Mouse (Mus musculus): ENCODE results near the gene Meis1.

Meis1 gene

DNA sequence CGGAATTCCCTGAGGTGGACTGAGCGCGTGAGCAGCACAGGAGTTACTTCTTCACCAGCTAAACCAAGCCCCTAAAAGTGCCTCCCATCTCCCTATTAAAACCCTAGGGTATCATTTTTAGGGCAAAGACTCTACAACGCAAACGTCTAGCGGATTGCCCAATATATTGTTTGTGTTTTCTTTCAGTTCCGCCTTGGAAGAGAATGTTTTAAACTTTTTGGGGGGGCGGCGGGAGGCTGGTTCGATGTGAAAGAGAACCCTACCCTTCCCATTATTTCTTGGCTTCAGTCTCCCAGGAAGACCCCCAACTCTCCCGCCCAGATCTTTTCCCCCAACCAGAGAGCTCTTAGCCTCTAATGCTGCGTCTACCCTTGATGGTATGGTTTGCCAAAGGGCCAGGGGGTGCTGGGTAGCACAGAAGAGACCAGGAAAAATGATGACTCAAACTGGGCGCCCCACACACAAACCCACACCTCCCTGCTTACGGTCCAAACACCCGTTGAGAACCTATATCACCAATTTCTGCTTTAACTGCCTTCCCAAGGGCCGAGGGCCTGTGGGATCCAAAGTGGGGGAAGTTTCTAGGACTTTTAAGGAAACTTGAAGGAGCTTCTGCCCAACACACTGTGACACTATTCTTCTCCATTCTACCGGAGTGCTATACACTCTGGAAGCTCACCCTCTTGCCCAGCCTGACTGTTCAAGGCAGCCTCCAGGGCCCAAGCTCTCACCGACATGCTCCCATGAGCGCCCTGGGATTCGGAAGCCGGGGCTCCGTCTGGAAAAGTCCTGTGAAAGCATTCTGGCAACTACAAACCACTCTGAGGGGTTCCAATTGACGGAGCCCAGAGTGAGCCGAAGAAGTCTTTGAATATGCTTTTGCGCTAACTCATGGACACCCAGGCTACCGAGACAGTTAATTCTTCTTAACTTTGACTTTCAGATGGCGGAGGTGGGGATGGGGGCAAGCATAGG, 142.6 kb downstream of the Meis1 start:
- no peak for DNase-seq (ENCODE audit: low spot score)

DNA sequence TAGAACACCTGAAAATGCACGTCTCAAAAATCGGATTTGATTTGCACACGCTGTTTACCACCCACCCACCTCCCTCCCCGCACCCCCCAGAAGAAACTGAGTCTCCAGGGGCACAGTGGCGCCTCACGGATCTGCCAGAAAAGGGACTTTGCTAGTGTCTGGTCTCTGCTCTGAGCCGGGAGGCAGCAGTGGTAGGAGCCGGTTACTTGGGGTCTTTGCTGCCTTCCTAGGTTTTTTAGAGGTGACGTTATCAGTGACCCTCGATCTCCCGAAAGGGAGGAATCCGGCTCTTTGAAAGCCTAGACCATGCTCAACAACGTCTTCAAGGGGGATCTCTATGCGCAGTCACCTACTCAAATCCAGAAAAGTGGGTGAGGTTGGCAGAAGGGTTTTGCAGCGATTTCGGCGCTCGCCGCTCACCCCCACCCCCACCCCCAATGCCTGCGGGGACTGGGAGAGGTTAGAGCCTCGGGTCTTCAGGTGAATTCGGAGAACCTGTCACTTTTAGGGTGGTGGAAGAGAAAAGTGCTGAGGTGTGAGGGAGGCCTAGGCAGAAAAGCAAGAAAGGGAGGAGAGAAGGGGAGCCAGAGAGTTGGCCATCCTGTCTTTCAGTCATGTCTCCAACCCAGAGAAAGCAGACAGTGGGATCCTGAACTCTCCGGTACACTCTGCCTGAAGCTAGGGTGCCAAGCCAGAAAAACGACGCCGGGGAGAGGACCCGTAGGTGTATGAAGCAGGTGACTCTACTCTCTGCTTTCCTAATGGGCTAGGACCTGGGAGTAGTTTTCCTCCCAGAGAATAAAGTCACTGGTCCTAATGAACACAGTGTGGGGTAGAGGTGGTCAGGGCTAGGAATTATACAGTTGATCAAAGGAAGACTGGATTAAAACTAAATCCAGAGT, 143.5 kb downstream of the Meis1 start:
- DNase-seq (ENCODE audit: low spot score) = no peak

DNA sequence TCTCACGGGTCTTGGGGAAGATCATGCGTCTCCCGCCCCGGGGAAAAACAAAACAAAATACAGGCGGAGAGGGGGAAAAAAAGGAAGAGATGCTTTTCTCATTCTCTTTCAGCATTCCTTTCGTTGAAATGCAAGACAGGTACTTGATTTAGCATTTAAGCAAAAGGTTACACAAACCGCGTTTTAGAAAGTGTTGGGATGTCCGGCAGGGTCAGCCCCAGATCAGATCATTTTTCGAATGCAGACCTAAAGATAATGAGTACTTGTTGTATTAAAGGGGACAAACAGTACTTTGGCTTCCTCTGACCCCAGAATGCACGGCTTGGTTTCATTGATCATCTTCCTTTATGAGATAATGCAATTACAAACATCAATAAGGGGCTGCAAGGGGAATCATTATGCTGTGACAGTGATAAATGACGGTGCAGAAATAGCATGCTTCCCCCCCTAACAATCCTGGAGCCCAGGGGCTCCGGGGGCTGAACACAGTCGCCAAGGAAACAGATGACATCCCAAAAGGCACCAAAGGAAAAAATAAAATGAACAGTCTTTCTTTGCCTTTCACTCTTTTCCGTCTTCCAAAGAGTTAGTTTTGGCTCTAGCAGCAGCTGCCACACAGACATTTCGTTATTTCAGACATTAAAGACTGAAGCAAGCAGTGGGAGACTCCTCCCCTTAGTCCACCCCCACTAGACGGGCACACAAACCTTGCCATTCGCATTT, 144.3 kb downstream of the Meis1 start:
- no peak for DNase-seq (ENCODE audit: low spot score)

DNA sequence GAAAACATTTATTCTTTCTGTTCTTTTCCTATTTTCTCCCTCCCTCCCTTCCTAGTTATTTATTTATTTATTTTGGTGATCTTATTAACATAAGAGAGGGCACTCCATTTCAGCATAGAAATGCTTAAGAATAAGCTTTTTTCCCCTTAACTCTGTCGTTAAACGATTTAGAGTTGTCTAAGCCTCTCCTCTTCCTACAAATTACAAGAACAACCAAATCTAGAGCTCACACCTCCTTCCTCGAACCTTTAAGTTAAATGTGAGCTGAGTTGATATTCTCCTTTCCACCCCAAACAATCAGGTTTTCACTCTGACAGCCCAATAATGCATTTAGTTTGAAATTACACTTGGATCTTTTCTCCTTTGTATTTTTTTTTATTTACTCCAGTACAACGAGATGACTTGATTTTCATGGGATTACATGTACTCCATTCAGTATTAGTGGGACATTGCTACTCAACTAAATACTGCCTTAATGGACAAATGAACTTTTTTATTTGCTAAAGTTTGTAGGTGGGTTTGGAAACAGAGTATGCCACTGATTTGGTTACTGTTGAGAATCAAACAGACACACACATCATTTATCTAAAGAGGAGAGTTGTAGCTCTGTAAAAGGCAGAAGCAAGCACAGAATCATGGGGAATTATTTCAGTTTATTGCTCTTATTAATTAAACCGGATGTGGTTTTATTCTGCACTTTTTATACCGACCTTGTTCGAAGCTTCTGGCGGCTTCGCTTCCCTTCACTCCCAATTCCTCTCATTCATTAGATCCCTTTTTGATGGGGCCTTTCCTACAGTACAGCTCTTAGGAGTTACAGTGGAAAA, 145.1 kb downstream of the Meis1 start:
- DNase-seq (ENCODE audit: low spot score) = no peak

DNA sequence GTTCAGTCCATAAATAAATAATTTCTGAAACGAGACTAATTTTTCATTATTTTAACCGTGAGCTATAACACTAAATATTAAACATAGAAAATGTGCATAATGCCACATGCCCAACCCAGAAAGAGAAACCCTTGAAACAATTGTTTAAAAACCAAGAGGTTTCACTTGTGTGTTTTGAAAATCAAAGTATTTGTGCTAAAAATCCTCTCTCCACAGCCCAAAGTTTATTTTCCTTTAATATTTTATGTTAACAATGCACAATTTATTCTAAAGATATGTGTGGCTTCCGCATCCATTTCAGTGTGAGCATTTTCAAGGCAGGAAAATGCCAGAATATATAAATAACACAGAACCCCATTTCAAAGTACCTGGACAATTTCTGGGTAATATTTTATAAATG, 146.0 kb downstream of the Meis1 start:
- DNase-seq (ENCODE audit: low spot score) = no peak

DNA sequence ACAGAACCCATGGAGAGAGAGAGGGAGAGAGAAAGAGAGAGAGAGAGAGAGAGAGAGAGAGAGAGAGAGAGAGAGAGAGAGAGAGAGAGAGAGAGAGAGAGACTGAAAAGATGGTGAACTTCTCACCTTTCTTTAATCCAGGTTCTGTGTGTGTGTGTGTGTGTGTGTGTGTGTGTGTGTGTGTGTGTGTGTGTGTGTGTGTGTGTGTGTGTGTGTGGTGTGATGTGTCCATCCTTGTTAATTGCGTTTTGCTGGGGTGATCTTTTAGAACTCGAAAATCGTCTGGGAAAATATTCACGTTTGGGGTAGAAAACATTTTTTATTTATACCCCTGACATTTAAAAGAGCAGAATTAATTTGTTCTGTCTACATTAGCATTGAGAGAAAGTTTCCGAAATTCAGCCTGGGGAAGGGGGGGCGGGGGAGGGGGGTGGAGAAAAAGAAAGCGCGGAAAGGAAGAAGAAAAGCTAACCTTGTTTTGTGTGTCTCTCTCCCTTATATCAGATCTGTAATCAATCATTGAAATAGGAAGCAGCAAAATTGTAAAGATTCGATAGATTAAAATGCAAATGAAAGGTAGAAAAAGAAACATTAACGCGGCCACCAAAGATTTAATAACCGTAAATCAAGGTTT, 146.6 kb downstream of the Meis1 start:
- no peak for DNase-seq (ENCODE audit: low spot score)

DNA sequence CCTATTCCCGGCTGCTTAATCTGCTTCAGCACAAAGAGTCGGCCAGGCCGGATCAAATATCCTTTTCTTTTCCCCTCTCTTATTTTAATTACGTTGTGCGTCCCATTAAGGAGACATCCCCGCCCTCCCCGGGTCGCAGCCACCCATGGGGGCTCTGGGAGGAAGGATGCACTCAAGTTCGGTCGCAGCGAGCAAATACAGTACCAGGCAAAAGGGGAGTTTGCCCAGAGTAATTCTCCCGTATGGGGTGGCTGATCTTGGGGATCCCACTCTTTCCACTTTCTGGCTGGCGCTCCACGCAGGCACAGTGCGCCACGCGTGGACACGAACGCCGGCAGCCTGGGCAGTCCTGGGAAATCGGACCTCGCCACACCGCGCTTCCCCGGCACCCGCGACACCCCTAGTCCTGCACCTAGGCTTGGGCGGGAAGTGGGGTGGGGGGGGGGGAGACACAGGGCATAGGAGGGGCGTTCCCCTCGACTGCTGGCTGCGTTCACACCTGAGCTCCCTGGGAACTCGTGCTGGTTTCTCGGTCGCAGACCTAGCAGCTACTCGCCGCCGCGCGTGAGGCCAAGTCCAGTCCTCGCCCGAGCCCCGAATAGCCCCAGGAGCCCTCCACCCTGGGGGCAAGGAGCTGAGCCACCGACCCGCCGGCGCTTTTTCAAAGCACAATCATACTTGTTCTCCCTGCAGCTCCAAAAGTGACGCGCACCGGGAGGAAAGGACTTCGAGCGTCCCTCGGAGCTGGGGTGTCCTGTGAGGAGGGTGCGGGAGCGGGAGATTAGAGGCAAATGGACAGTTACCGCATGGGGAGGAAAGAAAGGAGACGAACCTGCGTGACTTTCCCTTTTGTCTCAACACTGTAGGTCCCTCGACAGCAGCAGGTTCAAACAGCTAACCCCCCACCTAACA, 147.4 kb downstream of the Meis1 start:
- no peak for DNase-seq (ENCODE audit: low spot score)

DNA sequence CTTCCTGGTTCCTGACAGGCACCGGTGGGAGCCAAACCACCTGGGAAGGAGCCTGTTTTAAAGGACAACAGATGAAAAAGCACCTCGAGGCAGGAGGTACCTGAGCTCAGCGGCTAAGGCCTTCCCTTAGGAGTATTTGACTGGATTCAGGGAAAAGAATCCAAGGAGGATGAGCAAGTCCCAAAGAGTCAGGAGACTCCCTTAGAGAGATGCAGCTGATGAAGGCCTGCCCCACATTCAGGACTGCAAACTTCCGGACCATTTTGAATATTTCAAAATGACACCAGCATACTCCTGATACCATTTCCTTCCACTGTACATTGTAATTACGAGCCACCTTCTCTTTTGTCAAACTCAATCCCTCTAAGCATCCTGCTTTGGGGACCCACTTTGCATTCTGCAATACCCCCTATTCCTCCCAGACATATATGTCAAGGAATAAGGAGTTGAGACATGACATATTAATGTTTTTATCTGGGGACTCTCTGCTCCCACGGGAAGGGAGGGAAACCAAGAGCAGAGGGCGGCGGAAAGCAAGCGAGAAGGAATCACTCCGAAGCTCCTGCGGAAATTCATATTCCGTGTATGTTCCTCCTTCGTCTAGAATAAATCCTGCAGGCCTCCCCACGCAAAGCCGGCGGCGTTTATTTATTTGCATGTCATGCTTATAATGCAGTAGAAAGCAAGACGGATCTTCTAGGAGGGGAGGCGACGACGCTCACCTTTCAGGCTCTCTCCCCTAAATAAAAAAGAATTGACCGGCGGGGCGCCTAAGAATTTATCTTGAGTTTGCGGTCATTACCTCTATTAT, 148.5 kb downstream of the Meis1 start:
- no peak for DNase-seq (ENCODE audit: low spot score)

DNA sequence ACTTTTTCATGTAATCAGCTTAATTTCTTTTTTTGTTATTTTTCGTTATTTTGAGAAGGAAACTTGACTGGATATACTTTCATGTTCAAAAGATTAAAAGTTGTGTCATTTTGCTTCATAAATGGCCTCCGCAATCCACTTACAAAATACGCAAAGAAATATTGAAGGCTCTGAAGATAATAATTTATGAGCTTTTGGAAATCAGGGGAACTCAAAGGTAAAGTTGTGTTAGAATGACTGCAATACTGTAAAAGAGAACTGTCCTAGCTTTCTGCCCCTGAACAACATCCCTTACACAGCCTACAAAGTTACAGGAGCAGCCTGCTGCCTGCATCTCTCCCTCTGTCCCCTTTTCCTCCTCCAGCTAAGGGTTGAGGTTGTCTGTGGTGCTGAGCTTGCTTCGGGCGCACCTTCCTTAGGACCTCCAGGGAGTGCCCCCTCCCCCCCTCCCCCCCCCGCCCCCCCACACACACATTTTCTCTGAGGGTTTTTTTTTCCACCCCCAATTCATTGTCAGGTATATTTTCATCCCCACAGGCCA, 149.3 kb downstream of the Meis1 start:
- DNase-seq (ENCODE audit: low spot score) = no peak

DNA sequence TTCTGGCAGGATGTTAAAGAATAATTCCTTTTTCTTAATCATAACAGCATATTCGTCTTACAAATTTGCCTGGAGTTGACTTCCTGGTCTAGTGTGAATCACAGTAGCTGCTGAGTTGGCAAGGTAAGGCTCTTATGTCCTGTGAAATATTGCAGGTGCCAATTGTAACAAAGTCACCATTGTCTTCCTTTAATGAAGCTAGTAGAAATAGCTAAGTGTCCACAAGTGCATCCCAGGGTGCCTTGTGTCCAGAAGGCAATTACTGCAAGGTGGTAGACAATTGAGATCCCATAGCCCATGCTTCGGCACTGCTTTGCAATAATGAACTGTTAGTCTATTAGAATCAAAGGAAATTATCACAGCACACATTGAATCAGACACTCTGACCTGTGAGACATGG, 151.1 kb downstream of the Meis1 start:
- no peak for DNase-seq (ENCODE audit: low spot score)

DNA sequence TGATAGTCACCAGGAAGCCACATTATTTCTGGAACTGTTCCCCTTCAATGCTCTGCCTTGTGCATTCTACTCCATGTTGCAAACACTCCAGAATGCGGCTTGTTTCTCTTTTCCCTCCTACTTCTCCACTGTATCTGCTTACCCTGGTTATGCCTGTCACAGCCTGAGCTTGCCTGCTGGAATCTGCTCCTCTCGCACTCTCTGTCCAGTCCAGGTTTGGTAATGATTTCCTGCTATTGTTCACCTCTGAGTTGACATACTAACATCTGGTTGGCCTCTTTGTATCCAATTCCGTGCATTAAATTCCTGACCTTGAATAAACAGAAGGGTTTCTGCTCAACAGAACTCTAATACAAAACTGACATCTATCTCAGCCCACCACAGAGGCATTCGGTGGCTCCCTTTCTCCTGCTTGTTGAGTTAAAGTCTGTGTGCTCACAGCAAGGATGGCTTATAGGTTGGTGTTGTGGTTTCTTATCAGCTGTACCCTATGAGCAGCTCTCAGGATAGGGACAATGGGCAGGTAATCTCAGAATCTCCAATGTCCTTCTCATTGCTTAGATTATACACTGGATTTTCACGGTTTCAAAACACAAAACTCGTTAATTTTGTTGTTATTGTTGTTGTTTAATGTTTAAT, 152.5 kb downstream of the Meis1 start:
- no peak for DNase-seq (ENCODE audit: low spot score)

DNA sequence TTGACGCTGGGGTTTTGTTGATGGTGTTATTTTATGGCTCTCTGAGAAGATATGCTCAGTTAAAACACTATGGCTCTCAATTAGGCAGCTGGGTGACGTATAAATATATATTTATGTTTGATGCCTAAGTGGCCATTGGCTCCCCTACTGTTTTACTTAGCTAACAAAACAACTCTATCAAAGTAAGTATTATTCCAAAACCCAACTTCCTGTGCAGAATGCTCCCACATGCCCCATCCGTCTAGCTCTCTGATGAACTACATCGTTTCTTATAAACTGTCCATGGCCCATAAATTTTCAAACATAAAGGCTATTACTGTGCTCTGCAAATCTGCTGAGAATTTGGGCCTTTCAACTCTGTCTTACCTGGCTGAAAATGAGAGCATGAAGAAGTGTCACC, 168.0 kb downstream of the Meis1 start:
- no peak for DNase-seq (ENCODE audit: low spot score)

DNA sequence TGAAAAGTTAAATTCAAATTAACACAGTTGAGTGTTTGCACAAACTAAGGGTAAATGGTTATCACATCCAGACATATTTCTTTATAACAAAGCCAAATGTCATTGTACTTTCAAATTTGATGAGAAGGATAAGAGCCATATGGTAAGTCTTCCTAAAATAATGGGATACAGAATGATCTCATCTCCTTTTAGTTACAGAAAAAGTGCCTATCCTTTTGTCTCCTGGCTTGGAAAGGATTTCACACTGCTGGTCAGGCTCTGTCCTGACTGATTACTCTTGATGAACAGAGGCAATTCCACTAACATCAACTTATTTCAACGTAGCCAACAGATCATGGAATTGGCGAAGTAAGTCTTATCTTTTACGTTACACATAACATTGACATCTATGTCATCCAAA, 171.1 kb downstream of the Meis1 start:
- no peak for DNase-seq (ENCODE audit: low spot score)

DNA sequence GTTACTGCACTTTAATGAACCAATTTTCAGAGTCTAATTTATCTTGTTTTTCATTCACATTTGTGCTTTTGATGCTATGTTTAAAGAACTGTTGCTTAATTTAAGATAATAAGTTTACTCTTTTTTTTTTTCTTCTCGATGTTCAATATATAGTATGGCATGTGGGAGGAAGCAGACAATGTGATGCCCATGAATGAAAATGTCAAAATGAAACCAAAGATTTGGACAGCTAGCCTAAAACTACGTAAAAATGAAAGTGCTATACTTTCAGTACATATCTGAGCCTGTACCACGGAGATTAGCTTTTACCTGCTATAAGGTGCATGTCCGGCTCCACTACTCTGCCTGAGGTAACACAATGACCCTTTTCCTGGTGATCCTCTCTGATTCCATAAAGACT, 172.3 kb downstream of the Meis1 start:
- DNase-seq (ENCODE audit: low spot score) = no peak

DNA sequence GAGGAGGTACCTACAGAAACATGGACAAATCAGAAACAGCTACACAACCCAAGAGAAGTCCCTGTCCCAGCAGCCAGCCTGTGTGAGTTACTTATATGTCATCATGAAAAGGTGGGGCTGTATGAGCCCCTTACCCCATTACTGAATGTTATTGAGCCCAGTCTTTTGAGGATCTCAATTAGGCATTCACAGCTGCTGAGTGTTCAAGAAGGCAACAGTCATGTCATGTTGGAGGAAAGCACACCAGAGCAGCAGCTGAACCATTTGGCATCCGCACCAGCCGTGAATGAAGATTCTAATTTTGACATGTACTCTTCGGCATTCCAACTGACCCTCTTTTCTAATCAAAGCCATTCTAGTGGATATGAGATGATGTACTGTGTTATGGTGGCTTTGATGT, 172.9 kb downstream of the Meis1 start:
- no peak for DNase-seq (ENCODE audit: low spot score)

DNA sequence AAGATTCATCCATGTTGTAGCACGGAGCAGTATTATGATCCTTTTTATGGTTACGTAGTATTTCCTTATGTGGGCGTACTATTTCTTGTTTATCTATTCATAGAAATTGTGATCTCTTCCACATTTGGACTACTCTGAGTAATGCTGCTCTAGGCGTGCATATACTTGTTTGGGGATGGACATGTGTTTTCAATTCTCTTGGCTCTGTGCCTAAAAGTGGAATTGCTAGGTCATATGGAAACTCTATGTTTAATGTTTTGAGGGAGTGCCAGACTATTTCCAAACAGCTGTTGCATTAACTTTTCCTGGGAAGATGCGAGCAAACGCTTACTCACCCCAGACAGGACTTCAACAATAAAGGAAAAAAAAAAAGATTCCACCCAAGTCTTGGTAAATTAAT, 173.3 kb downstream of the Meis1 start:
- no peak for DNase-seq (ENCODE audit: low spot score)

DNA sequence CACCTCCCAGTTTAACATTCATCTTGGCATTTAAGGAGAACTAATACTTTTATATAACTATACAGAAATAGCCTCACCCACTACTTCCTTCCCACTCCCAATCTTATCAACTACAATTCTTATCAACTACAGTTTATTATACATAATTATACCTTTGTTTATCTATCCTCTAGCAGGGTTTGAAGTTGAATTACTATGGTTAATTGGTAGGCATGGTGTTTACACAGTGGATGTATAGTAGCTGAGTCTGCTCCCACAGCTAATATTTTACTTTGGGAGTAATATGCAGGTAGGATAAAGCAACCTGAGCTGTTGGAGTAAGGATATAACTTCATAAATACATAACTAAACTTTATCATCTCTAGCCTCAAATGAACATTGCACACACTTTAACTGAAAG, 188.7 kb downstream of the Meis1 start:
- DNase-seq (ENCODE audit: low spot score) = no peak
